Mouse (Mus musculus): ENCODE measurements around the gene Pfkfb4. TPM values are rescaled to one million over a fixed set of nuclear protein-coding genes. Genes with fewer than 3 reads are reported as not detected.

The Pfkfb4 gene
- polyA plus RNA-seq, 1 experiment from 2014 or later: 26.3 TPM

DNA sequence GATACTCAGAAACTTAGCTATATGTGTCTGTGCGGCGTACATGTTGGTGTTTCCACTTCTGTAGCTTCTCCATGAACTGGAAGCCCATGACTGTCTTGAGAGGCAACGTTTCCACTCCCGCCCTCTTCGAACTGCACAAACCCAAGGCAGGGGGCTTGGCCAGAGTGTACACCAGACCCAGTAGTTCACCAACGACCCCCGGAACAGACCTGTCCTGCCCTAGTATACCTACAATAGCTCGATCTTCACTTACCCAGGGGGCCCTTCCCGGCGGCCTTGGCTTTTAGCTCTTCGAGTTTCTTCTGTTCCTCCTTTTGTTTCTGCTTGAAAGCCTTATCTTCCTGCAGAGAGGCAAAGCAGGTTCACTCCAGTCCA is 90.2 kb downstream of the Pfkfb4 start:
- H3K4me2 ChIP-seq: peak overlapping the region; percentile 96
- 6% methylated on average over 11 of the region's 11 CpGs for WGBS
- peaks cover 26% of the 10 kb centered on the region for H3K4me1 ChIP-seq (replicated peaks)
- H3K27me3 ChIP-seq: no peaks in the 10 kb centered on the region
- H3K9ac ChIP-seq: peak overlapping the region; percentile 91
- peak overlapping the region; percentile 81 for H3K4me3 ChIP-seq
- peak overlapping the region; percentile 82 for H3K27ac ChIP-seq
- peaks cover 28% of the 10 kb centered on the region for H3K36me3 ChIP-seq
- no peaks in the 10 kb centered on the region for H3K9me3 ChIP-seq
- ATAC-seq (ENCODE audit: low FRiP score): peak; percentile 58

MicroRNAs encoded within 50 kb of the gene (microRNA counts, 519-probe panel; counts per million panel counts)
- microRNA mmu-miR-711: 51.3 counts per million

Small RNAs within 50 kb of the gene (microRNA-seq; reads per million reads assigned to microRNA genes)
- gene Mir711: not detected

Other genes starting within 250 kb of the Pfkfb4 start
- 222 and 228 TPM in 2 replicates for gene Ip6k2, start 208.0 kb upstream of the Pfkfb4 start, polyA plus RNA-seq (2015; fragmentation: Nextera tagmentation; extraction: Ambion mirVana)
- 25.9 and 30.7 TPM in 2 replicates for gene Nckipsd, start 183.4 kb upstream of the Pfkfb4 start, polyA plus RNA-seq (2015; fragmentation: Nextera tagmentation; extraction: Ambion mirVana)
- gene Celsr3, start 165.5 kb upstream of the Pfkfb4 start, polyA plus RNA-seq (2015; fragmentation: Nextera tagmentation; extraction: Ambion mirVana): 13.8 and 14.3 TPM in 2 replicates
- gene Slc26a6, start 138.5 kb upstream of the Pfkfb4 start, polyA plus RNA-seq (2015; fragmentation: Nextera tagmentation; extraction: Ambion mirVana): 15.1 and 16.1 TPM in 2 replicates
- gene Tmem89, start 77.2 kb upstream of the Pfkfb4 start, polyA plus RNA-seq (2015; fragmentation: Nextera tagmentation; extraction: Ambion mirVana): 0.32 and 0.72 TPM in 2 replicates
- gene Uqcrc1, start 55.1 kb upstream of the Pfkfb4 start, polyA plus RNA-seq (2015; fragmentation: Nextera tagmentation; extraction: Ambion mirVana): 398 and 399 TPM in 2 replicates
- gene Col7a1, start 38.2 kb upstream of the Pfkfb4 start, polyA plus RNA-seq (2015; fragmentation: Nextera tagmentation; extraction: Ambion mirVana): 1.1 and 1.7 TPM in 2 replicates
- gene Ucn2, start 5.8 kb upstream of the Pfkfb4 start, polyA plus RNA-seq (2015; fragmentation: Nextera tagmentation; extraction: Ambion mirVana): not detected in 2 replicates
- gene Shisa5, start 46.8 kb downstream of the Pfkfb4 start, polyA plus RNA-seq (2015; fragmentation: Nextera tagmentation; extraction: Ambion mirVana): 64.6 and 66.2 TPM in 2 replicates
- 12.9 and 15.2 TPM in 2 replicates for gene Trex1, start 68.0 kb downstream of the Pfkfb4 start, polyA plus RNA-seq (2015; fragmentation: Nextera tagmentation; extraction: Ambion mirVana)
- gene Atrip, start 82.3 kb downstream of the Pfkfb4 start, polyA plus RNA-seq (2015; fragmentation: Nextera tagmentation; extraction: Ambion mirVana): 27.8 and 32.4 TPM in 2 replicates
- 14.6 and 14.7 TPM in 2 replicates for gene Ccdc51, start 90.7 kb downstream of the Pfkfb4 start, polyA plus RNA-seq (2015; fragmentation: Nextera tagmentation; extraction: Ambion mirVana)
- 741 and 764 TPM in 2 replicates for gene Tma7, start 90.8 kb downstream of the Pfkfb4 start, polyA plus RNA-seq (2015; fragmentation: Nextera tagmentation; extraction: Ambion mirVana)
- 22.5 and 27.2 TPM in 2 replicates for gene Plxnb1, start 103.6 kb downstream of the Pfkfb4 start, polyA plus RNA-seq (2015; fragmentation: Nextera tagmentation; extraction: Ambion mirVana)
- not detected in 2 replicates for gene Fbxw21, start 170.3 kb downstream of the Pfkfb4 start, polyA plus RNA-seq (2015; fragmentation: Nextera tagmentation; extraction: Ambion mirVana)
- not detected in 2 replicates for gene Fbxw13, start 204.2 kb downstream of the Pfkfb4 start, polyA plus RNA-seq (2015; fragmentation: Nextera tagmentation; extraction: Ambion mirVana)
- gene Fbxw20, start 243.0 kb downstream of the Pfkfb4 start, polyA plus RNA-seq (2015; fragmentation: Nextera tagmentation; extraction: Ambion mirVana): not detected in 2 replicates

All from hindbrain, embryonic 13.5 days (tissue).